Mouse (Mus musculus) hindbrain, embryonic 14.5 days (tissue): ENCODE results near the gene Dnajc22. TPM values are rescaled to one million over a fixed set of nuclear protein-coding genes. Genes with fewer than 3 reads are reported as not detected.
"Not testable (repeated sequence)": the region's sequence is repeated elsewhere in the genome, so short reads cannot be mapped to it uniquely, and the experiment has no call there.

Source experiments
- ATAC-seq: fragments of 200-750 bp; cut with Nextera tagmentation; 2 replicates; pipeline ENCODE4 v1.8.0; 2017; ENCODE audit warnings: moderate number of reproducible peaks, mild to moderate bottlenecking, moderate TSS enrichment, moderate library complexity; ENCODE audit not compliant: low FRiP score
- DNase-seq: peaks from one replicate; pipeline ENCODE4 v3.0.0-alpha.2; 2015; ENCODE audit warnings: low spot score
- H3K27ac ChIP-seq: fragments of 300-500 bp; sonication (generic); 2 replicates; pipeline ENCODE4 v1.5.1; 2014; ENCODE audit warnings: mild to moderate bottlenecking, moderate library complexity
- H3K27me3 ChIP-seq: fragments of 300-500 bp; sonication (generic); 2 replicates; pipeline ENCODE4 v1.6.1; 2014; ENCODE audit warnings: mild to moderate bottlenecking, low read length, mixed read lengths; ENCODE audit not compliant: control insufficient read depth, insufficient read depth
- H3K36me3 ChIP-seq: fragments of 300-500 bp; sonication (generic); replicated peaks from 2 replicates; pipeline ENCODE4 v1.6.1; 2014; ENCODE audit not compliant: control insufficient read depth, insufficient read depth
- H3K4me1 ChIP-seq: fragments of 300-500 bp; sonication (generic); replicated peaks from 2 replicates; pipeline ENCODE4 v1.6.1; 2014; ENCODE audit warnings: antibody characterized with exemption, low read length, mixed read lengths; ENCODE audit not compliant: control insufficient read depth, insufficient read depth
- H3K4me2 ChIP-seq: fragments of 300-500 bp; sonication (generic); replicated peaks from 2 replicates; pipeline ENCODE4 v1.6.1; 2014; ENCODE audit warnings: mild to moderate bottlenecking, moderate library complexity
- H3K4me3 ChIP-seq: fragments of 300-500 bp; sonication (generic); replicated peaks from 2 replicates; pipeline ENCODE4 v1.5.1; 2014; ENCODE audit warnings: mild to moderate bottlenecking, low read length
- H3K9ac ChIP-seq: fragments of 300-500 bp; sonication (generic); 2 replicates; pipeline ENCODE4 v1.6.1; 2014
- H3K9me3 ChIP-seq: fragments of 300-500 bp; sonication (generic); 2 replicates; pipeline ENCODE4 v1.6.1; 2016; ENCODE audit warnings: low read length; ENCODE audit not compliant: control insufficient read depth
- WGBS: fragments of 180-500 bp; shearing (Covaris S2); extraction: QIAGEN DNeasy Blood & Tissue Kit; methylation state at CpG from one replicate; pipeline ENCODE4 v1.1.7; 2014; 5-methylcytosine and 5-hydroxymethylcytosine counted together
- polyA plus RNA-seq: library from polyadenylated mRNA; unstranded; fragments of >200 nt; fragmentation: Nextera tagmentation; extraction: Ambion mirVana; gene quantifications from 2 replicates; pipeline ENCODE4 v1.2.1, GENCODE M21; 2014

Dnajc22 gene
- polyA plus RNA-seq, 1 experiment from 2014 or later, result 1.0 TPM

DNA sequence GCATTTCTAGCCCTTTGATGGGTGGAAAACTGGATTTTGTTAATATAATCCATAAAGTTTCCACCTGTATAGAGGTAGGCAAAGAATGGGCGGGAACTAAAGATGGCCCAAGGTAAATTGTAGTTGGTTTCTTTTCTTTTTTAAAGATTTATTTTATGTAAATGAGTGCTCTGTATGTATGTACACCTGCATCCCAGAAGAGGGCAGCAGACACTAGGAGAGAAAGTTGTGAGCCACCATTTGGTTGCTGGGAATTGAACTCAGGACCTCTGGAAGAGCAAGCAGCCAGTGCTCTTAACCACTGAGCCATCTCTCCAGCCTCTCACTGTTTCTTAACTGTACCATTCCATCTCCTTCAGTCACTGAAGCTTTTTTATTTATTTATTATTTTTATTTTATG lies 21.0 kb upstream of the Dnajc22 start:
- Histone ChIP-seq H3K4me3 (no peak overlapping the region), H3K4me1 (peaks cover 9% of the 10 kb centered on the region), H3K9me3 (no peaks in the 10 kb centered on the region), H3K4me2 (no peak overlapping the region), H3K9ac (no peak overlapping the region), H3K27ac (no peak overlapping the region), H3K36me3 (no peaks in the 10 kb centered on the region), H3K27me3 (no peaks in the 10 kb centered on the region)
- 87% methylated on average over 1 of the region's 1 CpGs for WGBS
- ATAC-seq (no peak), DNase-seq (no peak)

DNA sequence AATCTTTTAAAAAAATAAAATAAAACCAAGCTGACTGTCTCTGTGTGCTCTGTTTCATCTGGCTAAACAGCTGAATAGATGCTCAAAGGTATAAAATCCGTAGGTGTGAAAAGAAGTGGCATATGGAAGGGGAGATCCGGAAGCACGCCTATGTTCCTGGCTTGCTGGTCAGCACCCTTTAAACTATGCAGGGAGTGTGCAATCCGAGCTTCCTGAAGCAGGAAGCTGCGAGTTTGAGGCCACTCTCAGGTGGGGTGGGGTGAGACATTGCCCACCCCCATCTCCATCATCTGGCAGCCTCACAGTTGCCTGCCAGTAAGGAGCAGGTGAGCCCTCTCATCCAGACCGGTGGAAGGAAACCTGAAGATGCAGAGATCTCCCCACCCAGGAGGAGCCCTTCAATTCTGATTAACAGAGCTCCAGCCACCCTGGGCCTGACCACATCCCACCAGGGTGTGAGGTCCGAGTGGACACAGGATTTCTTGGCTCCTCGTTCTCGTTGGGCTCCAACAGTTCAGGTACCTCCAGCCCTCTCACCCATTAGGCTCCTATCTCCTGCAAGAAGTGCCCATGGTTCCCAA lies 18.9 kb upstream of the Dnajc22 start, which contains the start of gene Troap:
Gene Troap (plus strand): TSS at position 557 of the 581 bp plus-strand sequence.
- Histone ChIP-seq H3K4me3 (peak within 1 kb of the TSS; percentile 37), H3K36me3 (no peaks in the 10 kb centered on the region), H3K27me3 (no peaks in the 10 kb centered on the region), H3K9ac (peak within 1 kb of the TSS; percentile 66), H3K4me1 (peaks cover 9% of the 10 kb centered on the region), H3K4me2 (peak within 1 kb of the TSS; percentile 71), H3K9me3 (no peaks in the 10 kb centered on the region), H3K27ac (peak within 1 kb of the TSS; percentile 93)
- ATAC-seq (peak; percentile 42; the same call in 1 of the 2 replicates), DNase-seq (no peak)
- 31% methylated on average over 9 of the region's 9 CpGs for WGBS

DNA sequence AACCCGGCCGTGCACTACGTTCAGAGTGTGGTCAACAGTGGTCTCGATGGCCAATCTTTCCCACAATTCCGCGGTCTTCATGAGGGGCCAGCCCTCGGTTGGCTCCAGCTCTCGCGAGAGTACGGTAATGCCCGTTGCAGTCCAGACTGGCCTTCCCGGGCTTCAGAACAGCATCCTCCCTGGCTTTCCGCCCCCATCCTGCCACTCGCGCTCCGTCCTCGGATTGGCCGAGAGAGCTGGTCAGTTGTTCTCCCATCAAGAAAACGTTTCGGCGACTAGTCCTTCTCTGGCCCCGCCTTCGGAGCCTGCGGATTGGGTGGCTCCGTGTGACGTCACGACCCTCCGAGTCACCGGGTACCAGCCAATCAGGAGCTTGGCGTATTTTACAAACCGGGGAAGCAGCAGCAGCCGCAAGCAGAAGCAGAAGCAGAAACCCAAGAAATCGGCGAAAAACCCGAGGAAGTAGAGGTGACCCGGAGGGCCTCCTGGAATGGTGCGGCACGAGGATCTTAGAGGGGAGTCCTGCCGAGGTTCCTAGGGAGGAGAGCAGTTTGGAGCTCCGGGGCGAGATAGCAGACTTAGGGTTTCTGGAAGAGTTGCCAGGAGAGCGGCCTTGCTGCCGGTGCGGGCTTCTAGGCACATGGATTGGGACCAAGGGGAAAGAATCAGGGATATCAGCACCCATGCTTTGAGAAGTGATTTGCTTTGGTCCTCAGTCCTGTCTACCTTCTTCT lies 18.2 kb upstream of the Dnajc22 start:
- no peaks in the 10 kb centered on the region for H3K9me3 ChIP-seq
- H3K9ac ChIP-seq, result peak overlapping the region; percentile 66
- ATAC-seq (peak; percentile 99), DNase-seq (peak; percentile 96)
- H3K27me3 ChIP-seq, result no peaks in the 10 kb centered on the region
- under 1% methylated on average over 44 of the region's 44 CpGs for WGBS
- peaks cover 9% of the 10 kb centered on the region for H3K4me1 ChIP-seq
- H3K27ac ChIP-seq, result peak overlapping the region; percentile 93
- H3K4me3 ChIP-seq, result peak overlapping the region; percentile 37
- peak overlapping the region; percentile 71 for H3K4me2 ChIP-seq
- no peaks in the 10 kb centered on the region for H3K36me3 ChIP-seq

DNA sequence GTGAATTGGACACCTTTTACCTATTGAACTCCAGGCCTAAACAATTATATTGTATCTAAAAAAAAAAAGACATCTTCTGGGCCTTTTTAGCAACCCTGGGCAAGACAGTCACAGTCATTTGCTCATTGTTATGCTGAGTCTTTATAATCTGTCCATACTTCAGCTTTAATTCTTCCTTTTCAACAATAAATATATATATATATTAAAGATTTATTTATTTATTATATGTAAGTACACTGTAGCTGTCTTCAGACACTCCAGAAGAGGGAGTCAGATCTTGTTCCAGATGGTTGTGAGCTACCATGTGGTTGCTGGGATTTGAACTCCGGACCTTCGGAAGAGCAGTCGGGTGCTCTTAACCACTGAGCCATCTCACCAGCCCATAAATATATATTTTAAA lies 17.0 kb upstream of the Dnajc22 start:
- not testable (repeated sequence) for H3K27ac ChIP-seq, H3K9ac ChIP-seq, H3K4me3 ChIP-seq, H3K4me1 ChIP-seq, H3K27me3 ChIP-seq, H3K36me3 ChIP-seq, ATAC-seq, H3K9me3 ChIP-seq, DNase-seq
- 99% methylated on average over 3 of the region's 3 CpGs for WGBS
- peak overlapping the region; percentile 71; the same call in 1 of the 2 replicates for H3K4me2 ChIP-seq

DNA sequence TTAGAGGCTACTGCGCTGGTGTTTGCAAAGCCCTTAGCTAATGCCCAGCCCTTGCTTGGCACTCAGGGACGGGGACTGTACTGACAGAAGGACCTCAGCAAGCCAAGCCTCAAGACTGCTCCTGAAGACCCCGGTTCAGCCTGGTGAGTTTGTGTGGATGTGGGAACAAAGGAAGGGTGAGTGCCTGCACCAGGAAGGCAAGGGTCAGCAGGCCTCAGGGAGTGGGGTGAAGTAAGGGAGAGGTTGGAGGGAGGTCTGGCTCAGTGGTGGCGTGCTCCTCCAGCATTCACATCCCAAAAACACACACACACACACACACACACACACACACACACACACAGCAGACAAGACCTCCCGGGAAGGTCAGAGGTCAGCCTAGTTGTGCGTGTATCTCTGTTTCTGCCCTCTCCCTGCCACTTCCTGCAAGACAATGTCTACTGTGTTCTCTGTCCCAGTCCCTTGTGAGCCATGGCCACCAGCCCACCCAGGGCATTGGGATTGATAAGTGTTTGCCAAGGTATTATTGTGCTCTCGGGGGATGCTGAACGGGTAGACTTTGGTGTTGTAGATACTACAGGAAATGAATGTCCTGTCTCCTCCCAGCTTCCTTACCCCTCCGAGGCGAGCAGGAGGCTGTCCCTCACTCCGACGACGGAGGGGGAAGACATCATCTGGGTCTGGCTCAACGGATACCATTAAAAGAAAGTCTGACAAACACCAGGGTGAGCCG lies 14.6 kb upstream of the Dnajc22 start:
- H3K27ac ChIP-seq, result no peak overlapping the region
- H3K4me2 ChIP-seq, result no peak overlapping the region
- H3K27me3 ChIP-seq, result 0 out of 2 replicates have a peak, but pooled peaks cover under 1% of the 10 kb centered on the region
- H3K4me3 ChIP-seq, result no peak overlapping the region
- peaks cover 9% of the 10 kb centered on the region for H3K4me1 ChIP-seq
- H3K9ac ChIP-seq, result 0 out of 2 replicates have a peak overlapping the region, but pooled peaks have one; percentile 11
- no peaks in the 10 kb centered on the region for H3K36me3 ChIP-seq
- DNase-seq (no peak), ATAC-seq (no peak)
- no peaks in the 10 kb centered on the region for H3K9me3 ChIP-seq
- 84% methylated on average over 15 of the region's 15 CpGs for WGBS

DNA sequence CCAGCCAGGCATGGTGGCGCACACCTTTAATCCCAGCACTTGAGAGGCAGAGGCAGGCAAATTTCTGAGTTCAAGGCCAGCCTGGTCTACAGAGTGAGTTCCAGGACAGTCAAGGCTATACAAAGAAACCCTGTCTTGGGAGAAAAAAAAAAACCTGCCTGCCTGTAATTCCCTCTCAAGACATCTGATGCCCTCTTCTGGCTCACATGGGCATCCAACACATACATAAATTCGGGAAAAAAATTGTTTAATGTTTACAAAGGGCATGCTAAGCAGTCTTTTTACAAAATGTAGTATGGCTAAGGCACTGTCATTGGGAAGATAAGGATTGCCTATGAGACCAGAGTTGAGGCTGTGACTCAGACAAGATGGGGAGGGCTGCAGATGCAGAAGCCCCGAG lies 13.2 kb upstream of the Dnajc22 start:
- peaks cover 13% of the 10 kb centered on the region; the same call in 1 of the 2 replicates for H3K27me3 ChIP-seq
- 94% methylated on average over 3 of the region's 3 CpGs for WGBS
- H3K9me3 ChIP-seq, result no peaks in the 10 kb centered on the region
- no peak for DNase-seq
- no peak overlapping the region for H3K4me3 ChIP-seq
- H3K9ac ChIP-seq, result no peak overlapping the region
- no peak for ATAC-seq
- no peaks in the 10 kb centered on the region for H3K36me3 ChIP-seq
- no peak overlapping the region for H3K4me2 ChIP-seq
- H3K27ac ChIP-seq, result no peak overlapping the region
- peaks cover 5% of the 10 kb centered on the region; the same call in 1 of the 2 replicates for H3K4me1 ChIP-seq

DNA sequence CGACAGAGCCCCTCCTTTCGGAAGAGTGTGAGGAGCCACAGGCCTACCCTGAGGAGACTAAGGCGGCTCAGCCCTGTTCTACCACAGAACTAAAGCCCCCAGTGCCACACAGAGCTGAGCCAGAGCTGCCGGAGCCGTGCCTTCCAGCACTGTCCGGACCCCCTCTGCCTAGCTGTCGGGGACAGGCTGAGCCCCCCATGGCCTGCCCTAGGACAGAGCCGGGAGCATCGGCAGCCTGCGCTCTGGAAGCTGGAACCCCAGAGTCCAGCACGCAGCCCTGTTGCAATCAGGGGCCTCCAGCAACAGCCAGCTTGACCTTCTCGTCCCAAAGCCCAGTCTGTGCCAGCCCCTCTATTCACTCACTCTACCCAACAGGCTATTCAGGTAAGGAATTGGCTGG lies 10.6 kb upstream of the Dnajc22 start:
- H3K9me3 ChIP-seq, result no peaks in the 10 kb centered on the region

DNA sequence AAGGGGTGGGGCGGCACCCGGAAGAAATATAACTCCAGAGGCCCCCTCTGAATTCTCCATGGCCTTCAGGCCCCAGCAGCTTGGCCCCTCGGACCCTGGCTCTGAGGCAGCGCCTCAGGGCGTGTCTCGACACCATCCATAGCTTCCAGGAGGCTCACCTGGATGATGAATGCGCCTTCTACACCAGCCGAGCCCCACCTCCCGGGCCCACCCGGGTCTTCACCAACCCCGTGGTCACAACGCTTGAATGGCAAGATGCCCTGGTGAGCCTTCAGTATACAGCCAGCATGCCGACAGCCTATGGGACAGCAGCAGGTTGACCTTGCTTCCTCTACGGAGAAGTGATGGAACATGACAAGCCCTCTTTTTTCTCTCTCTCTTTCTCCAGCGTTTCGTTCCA lies 10.1 kb upstream of the Dnajc22 start:
- peak; percentile 14; the same call in 1 of the 2 replicates for ATAC-seq
- no peaks in the 10 kb centered on the region for H3K9me3 ChIP-seq
- WGBS, result 91% methylated on average over 16 of the region's 16 CpGs
- H3K4me2 ChIP-seq, result no peak overlapping the region
- H3K4me1 ChIP-seq, result no peaks in the 10 kb centered on the region
- no peak for DNase-seq
- H3K27me3 ChIP-seq, result peaks cover 44% of the 10 kb centered on the region
- H3K27ac ChIP-seq, result no peak overlapping the region
- H3K4me3 ChIP-seq, result no peak overlapping the region
- H3K9ac ChIP-seq, result no peak overlapping the region
- no peaks in the 10 kb centered on the region for H3K36me3 ChIP-seq

More for the DNA sequence above, 10.6 kb upstream of the Dnajc22 start:
- no peaks in the 10 kb centered on the region for H3K4me1 ChIP-seq
- H3K27me3 ChIP-seq, result peaks cover 39% of the 10 kb centered on the region
- WGBS, result 95% methylated on average over 12 of the region's 12 CpGs
- H3K36me3 ChIP-seq, result no peaks in the 10 kb centered on the region
- ATAC-seq, result no peak
- no peak overlapping the region for H3K9ac ChIP-seq
- no peak for DNase-seq
- no peak overlapping the region for H3K4me2 ChIP-seq
- no peak overlapping the region for H3K4me3 ChIP-seq
- H3K27ac ChIP-seq, result no peak overlapping the region

DNA sequence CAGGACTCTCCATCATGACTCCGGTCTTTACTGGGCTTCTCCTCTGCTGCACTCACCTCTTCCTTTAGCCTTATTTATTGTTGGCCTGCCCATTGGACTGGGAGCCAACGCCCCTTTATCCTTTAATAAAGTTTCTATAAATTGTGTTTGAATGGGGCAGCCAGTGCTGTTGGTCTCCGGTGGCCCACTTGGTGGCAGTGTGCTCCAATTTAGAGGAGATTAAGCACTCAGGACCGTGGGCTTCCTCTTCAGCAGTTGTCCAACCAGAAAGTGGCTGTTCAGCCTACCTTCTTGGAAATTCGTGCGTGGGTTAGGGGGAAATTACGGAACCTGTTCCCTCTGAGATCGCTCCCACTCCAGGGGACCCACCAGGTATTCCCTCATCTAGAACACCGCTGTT lies 9.7 kb upstream of the Dnajc22 start:
- 72% methylated on average over 9 of the region's 9 CpGs for WGBS

More for the DNA sequence above, 9.7 kb upstream of the Dnajc22 start:
- ATAC-seq (no peak), DNase-seq (no peak)
- Histone ChIP-seq H3K9ac (no peak overlapping the region), H3K9me3 (no peaks in the 10 kb centered on the region), H3K4me1 (0 out of 2 replicates have a peak, but pooled peaks cover 4% of the 10 kb centered on the region), H3K4me3 (no peak overlapping the region), H3K36me3 (no peaks in the 10 kb centered on the region), H3K4me2 (no peak overlapping the region), H3K27me3 (peaks cover 48% of the 10 kb centered on the region), H3K27ac (no peak overlapping the region)
